In genomic region chr7:25719761-25720610, GRCm38 (mm10) we compare ENCODE assay signal across 8 mouse cellular contexts. TPM values are rescaled to one million over a fixed set of nuclear protein-coding genes. Genes with fewer than 3 reads are reported as not detected.
A peak's percentile ranks its signal among the peaks of the same experiment; 100 is the strongest.
DNase-seq lines count a peak whose midpoint lies in the region; ATAC-seq and TF ChIP-seq lines count a peak whose summit lies in the region.

No protein-coding gene starts in this region.

- H3K9ac ChIP-seq in MEL (ENCODE audit: control insufficient read depth, low read depth, low read length, poor library complexity, severe bottlenecking), result peak overlapping the region; percentile 64
- H3K9ac ChIP-seq in forebrain, embryonic 11.5 days (ENCODE audit: low read length), result no peak overlapping the region
- no peak overlapping the region for H3K9ac ChIP-seq in hindbrain, embryonic 12.5 days

- peaks cover 3% of the 10 kb centered on the region; the same call in 1 of the 2 replicates for H3K79me2 ChIP-seq in MEL (ENCODE audit: control insufficient read depth, insufficient read depth, low read length, poor library complexity)

- peak overlapping the region; percentile 88 for H3K27ac ChIP-seq in MEL (ENCODE audit: control insufficient read depth, low read depth, low read length)
- no peak overlapping the region for H3K27ac ChIP-seq in forebrain, embryonic 11.5 days (ENCODE audit: low read depth, low read length)
- no peak overlapping the region for H3K27ac ChIP-seq in hindbrain, embryonic 12.5 days

- peaks cover 9 to 26% of the 10 kb centered on the region in 2 experiments for H3K36me3 ChIP-seq in MEL (ENCODE audit: control insufficient read depth in 1 of 2, insufficient read depth in 2 of 2, low read length in 2 of 2)
- H3K36me3 ChIP-seq in forebrain, embryonic 11.5 days (ENCODE audit: control insufficient read depth, insufficient read depth, low read length), result peaks cover 31% of the 10 kb centered on the region
- H3K36me3 ChIP-seq in hindbrain, embryonic 12.5 days, result peaks cover 59% of the 10 kb centered on the region

- H3K9me3 ChIP-seq in MEL (replicated peaks; ENCODE audit: insufficient read depth, low read length), result no peaks in the 10 kb centered on the region
- no peaks in the 10 kb centered on the region for H3K9me3 ChIP-seq in forebrain, embryonic 11.5 days (ENCODE audit: control insufficient read depth, low read length)
- H3K9me3 ChIP-seq in hindbrain, embryonic 12.5 days (replicated peaks), result no peaks in the 10 kb centered on the region

- TF ChIP-seq EP300 in MEL (IDR thresholded peaks at IDR 0.05; ENCODE audit: low read depth in 1 of 2, low read length in 2 of 2), result no peak

- TF ChIP-seq CTCF in MEL (IDR thresholded peaks at IDR 0.05 in 2 of 3, conservative IDR thresholded peaks at IDR 0.05 in 1 of 3; ENCODE audit: control insufficient read depth in 1 of 3, insufficient read depth in 1 of 3, low read depth in 2 of 3, low read length in 3 of 3, poor library complexity in 1 of 3, severe bottlenecking in 1 of 3), result peak; percentile 78 to 98 (median 88)

- H3K4me2 ChIP-seq in forebrain, embryonic 11.5 days (ENCODE audit: low read depth, low read length, severe bottlenecking), result no peak overlapping the region
- H3K4me2 ChIP-seq in hindbrain, embryonic 12.5 days (replicated peaks), result peak overlapping the region; percentile 84; the same call in 1 of the 2 replicates

- TF ChIP-seq POLR2A in MEL (IDR thresholded peaks at IDR 0.05; ENCODE audit: control insufficient read depth in 1 of 2, insufficient read depth in 1 of 2, low read depth in 1 of 2, low read length in 2 of 2, poor library complexity in 1 of 2), result 0 out of 4 replicates have a peak, but pooled peaks of 1 of the 2 experiments have one; percentile 21

- peak overlapping the region in 1 of 2 experiments; percentile 42; a peak in 3 of 4 replicates for H3K4me3 ChIP-seq in MEL (ENCODE audit: control insufficient read depth in 1 of 2, insufficient read depth in 1 of 2, low read depth in 2 of 2, low read length in 2 of 2)
- H3K4me3 ChIP-seq in forebrain, embryonic 11.5 days (ENCODE audit: low read depth, low read length), result no peak overlapping the region
- H3K4me3 ChIP-seq in hindbrain, embryonic 12.5 days, result no peak overlapping the region

- DNase-seq in MEL (ENCODE audit: low read depth, low spot score), result peak; percentile 79
- DNase-seq in c-Kit-negative CD71-positive TER-119-positive erythroid progenitor cells, embryonic 14.5 days (ENCODE audit: low read depth, low spot score), result peak; percentile 65
- DNase-seq in forebrain, embryonic 11.5 days (ENCODE audit: low spot score), result peak; percentile 89
- peak; percentile 77 to 82 for DNase-seq in layer of hippocampus, postnatal 14 days (ENCODE audit: low spot score in 2 of 2)
- DNase-seq in lung, postnatal 10 days, result peak; percentile 87
- DNase-seq in retina, embryonic 14.5 days (ENCODE audit: low spot score), result peak; percentile 91
- peak; percentile 72 for DNase-seq in urinary bladder, postnatal 25 days (ENCODE audit: low spot score)

- peak; percentile 63 for TF ChIP-seq RAD21 in MEL (IDR thresholded peaks at IDR 0.05; ENCODE audit: low read depth, low read length)

- WGBS in forebrain, embryonic 11.5 days, result 62% methylated on average over 10 of the region's 10 CpGs
- 65% methylated on average over 10 of the region's 10 CpGs for WGBS in hindbrain, embryonic 12.5 days

- H3K27me3 ChIP-seq in MEL (ENCODE audit: control insufficient read depth in 1 of 2, insufficient read depth in 2 of 2, low read length in 2 of 2), result no peaks in the 10 kb centered on the region
- no peaks in the 10 kb centered on the region for H3K27me3 ChIP-seq in forebrain, embryonic 11.5 days (ENCODE audit: control insufficient read depth, insufficient read depth, low read length)
- H3K27me3 ChIP-seq in hindbrain, embryonic 12.5 days, result no peaks in the 10 kb centered on the region

- H3K4me1 ChIP-seq in MEL (ENCODE audit: control insufficient read depth in 1 of 2, insufficient read depth in 2 of 2, low read length in 2 of 2), result peaks cover 3 to 19% of the 10 kb centered on the region in 2 experiments; a peak in 3 of 4 replicates
- H3K4me1 ChIP-seq in forebrain, embryonic 11.5 days (replicated peaks; ENCODE audit: control insufficient read depth, insufficient read depth, low read length), result peaks cover 2% of the 10 kb centered on the region; the same call in 1 of the 2 replicates
- H3K4me1 ChIP-seq in hindbrain, embryonic 12.5 days, result peaks cover 16% of the 10 kb centered on the region

- ATAC-seq in forebrain, embryonic 11.5 days (replicated peaks; ENCODE audit: low FRiP score), result peak; percentile 57
- peak; percentile 39; the same call in 1 of the 2 replicates for ATAC-seq in hindbrain, embryonic 12.5 days (ENCODE audit: low FRiP score)

TF ChIP-seq in MEL, 35 proteins besides CTCF, POLR2A, EP300 and RAD21 (continues in another document):
- no peak for TF ChIP-seq MEF2A (IDR thresholded peaks at IDR 0.05; ENCODE audit: extremely low read depth, insufficient replicate concordance, low read depth, low read length, poor library complexity, severe bottlenecking)
- TF ChIP-seq TBP (IDR thresholded peaks at IDR 0.05; ENCODE audit: low read depth, low read length), result no peak
- no peak for TF ChIP-seq MAX (IDR thresholded peaks at IDR 0.05; ENCODE audit: low read length)
- no peak for TF ChIP-seq POLR2AphosphoS5 (IDR thresholded peaks at IDR 0.05; ENCODE audit: borderline replicate concordance, low read depth, low read length)
- peak; percentile 36 for TF ChIP-seq ZC3H11A (IDR thresholded peaks at IDR 0.05; ENCODE audit: low read depth, low read length)
- 0 out of 2 replicates have a peak, but pooled peaks have one; percentile 36 for TF ChIP-seq USF1 (IDR thresholded peaks at IDR 0.05; ENCODE audit: low read depth, low read length)
- no peak; the same call in 1 of the 2 replicates for TF ChIP-seq CHD2 (IDR thresholded peaks at IDR 0.05; ENCODE audit: low read length)
- TF ChIP-seq MAFK (IDR thresholded peaks at IDR 0.05; ENCODE audit: borderline replicate concordance, low read depth, low read length), result no peak
- 0 out of 2 replicates have a peak, but pooled peaks have one; percentile 15 for TF ChIP-seq ZMIZ1 (IDR thresholded peaks at IDR 0.05; ENCODE audit: low read depth, low read length)
- no peak for TF ChIP-seq ETS1 (IDR thresholded peaks at IDR 0.05; ENCODE audit: low read depth, low read length)
- TF ChIP-seq MYB (IDR thresholded peaks at IDR 0.05; ENCODE audit: low read depth, low read length), result no peak
- TF ChIP-seq ZKSCAN1 (IDR thresholded peaks at IDR 0.05; ENCODE audit: low read depth, low read length), result no peak
- no peak for TF ChIP-seq KAT2A (conservative IDR thresholded peaks at IDR 0.05; ENCODE audit: low read depth, low read length)
- no peak for TF ChIP-seq CHD1 (IDR thresholded peaks at IDR 0.05; ENCODE audit: low read depth, low read length)
- TF ChIP-seq RCOR1 (IDR thresholded peaks at IDR 0.05; ENCODE audit: low read depth, low read length), result no peak
- TF ChIP-seq SIN3A (IDR thresholded peaks at IDR 0.05; ENCODE audit: low read length), result no peak; the same call in 1 of the 2 replicates
- TF ChIP-seq ZNF384 (IDR thresholded peaks at IDR 0.05; ENCODE audit: low read depth, low read length), result peak; percentile 47; the same call in 1 of the 2 replicates
- 0 out of 2 replicates have a peak, but pooled peaks have one; percentile 13 for TF ChIP-seq HCFC1 (IDR thresholded peaks at IDR 0.05; ENCODE audit: low read depth, low read length)
- TF ChIP-seq MYC (IDR thresholded peaks at IDR 0.05; ENCODE audit: low read depth, low read length), result 0 out of 2 replicates have a peak, but pooled peaks have one; percentile 23

RNA-seq across cellular contexts. Expression of gene Ccdc97, which starts 1.1 kb away (rescaled TPM):
- total RNA-seq in MEL (2012; rRNA removed), result 8.0 and 8.4 TPM in 2 replicates
- 10 to 100 TPM in 1 of 2 experiments, not detected in 1; 39.7 TPM for polyA plus RNA-seq in MEL (2012; ENCODE audit: insufficient read depth in 1 of 2, insufficient read length in 2 of 2, low read depth in 1 of 2, low replicate concordance in 2 of 2, missing spikeins in 1 of 2)
- polyA plus RNA-seq in forebrain, embryonic 11.5 days (2014; fragmentation: Nextera tagmentation; extraction: Ambion mirVana), result 37.8 and 41.2 TPM in 2 replicates
- polyA plus RNA-seq in hindbrain, embryonic 12.5 days (2016; fragmentation: Nextera tagmentation; extraction: Ambion mirVana), result 32.8 and 36.0 TPM in 2 replicates
- 10 to 100 TPM; 50.1 to 50.5 TPM for total RNA-seq in layer of hippocampus, postnatal 14 days (2021)

RNA-seq across cellular contexts. Expression of gene Tgfb1, which starts 33.2 kb away (rescaled TPM):
- total RNA-seq in MEL (2012; rRNA removed), result 108 and 121 TPM in 2 replicates
- polyA plus RNA-seq in MEL (2012; ENCODE audit: insufficient read depth in 1 of 2, insufficient read length in 2 of 2, low read depth in 1 of 2, low replicate concordance in 2 of 2, missing spikeins in 1 of 2), result 100 to 1,000 TPM; 164 to 489 TPM
- 1.1 and 1.6 TPM in 2 replicates for polyA plus RNA-seq in forebrain, embryonic 11.5 days (2014; fragmentation: Nextera tagmentation; extraction: Ambion mirVana)
- polyA plus RNA-seq in hindbrain, embryonic 12.5 days (2016; fragmentation: Nextera tagmentation; extraction: Ambion mirVana), result 1.6 and 1.8 TPM in 2 replicates
- 1 to 10 TPM; 8.1 to 8.9 TPM for total RNA-seq in layer of hippocampus, postnatal 14 days (2021)

RNA-seq across cellular contexts. Expression of gene Hnrnpul1, which starts 34.6 kb away (rescaled TPM):
- total RNA-seq in MEL (2012; rRNA removed), result 56.1 and 57.2 TPM in 2 replicates
- 100 to 1,000 TPM; 181 to 215 TPM for polyA plus RNA-seq in MEL (2012; ENCODE audit: insufficient read depth in 1 of 2, insufficient read length in 2 of 2, low read depth in 1 of 2, low replicate concordance in 2 of 2, missing spikeins in 1 of 2)
- 83.8 and 87.5 TPM in 2 replicates for polyA plus RNA-seq in forebrain, embryonic 11.5 days (2014; fragmentation: Nextera tagmentation; extraction: Ambion mirVana)
- polyA plus RNA-seq in hindbrain, embryonic 12.5 days (2016; fragmentation: Nextera tagmentation; extraction: Ambion mirVana), result 68.6 and 76.6 TPM in 2 replicates
- 100 to 1,000 TPM; 114 to 119 TPM for total RNA-seq in layer of hippocampus, postnatal 14 days (2021)

RNA-seq across cellular contexts. Expression of gene B9d2, which starts 39.4 kb away (rescaled TPM):
- 70.4 TPM in 2 replicates for total RNA-seq in MEL (2012; rRNA removed)
- 100 to 1,000 TPM in 1 of 2 experiments, not detected in 1; 108 TPM for polyA plus RNA-seq in MEL (2012; ENCODE audit: insufficient read depth in 1 of 2, insufficient read length in 2 of 2, low read depth in 1 of 2, low replicate concordance in 2 of 2, missing spikeins in 1 of 2)
- polyA plus RNA-seq in forebrain, embryonic 11.5 days (2014; fragmentation: Nextera tagmentation; extraction: Ambion mirVana), result 30.4 and 35.1 TPM in 2 replicates
- 25.9 and 30.8 TPM in 2 replicates for polyA plus RNA-seq in hindbrain, embryonic 12.5 days (2016; fragmentation: Nextera tagmentation; extraction: Ambion mirVana)
- 10 to 100 TPM; 21.9 to 25.3 TPM for total RNA-seq in layer of hippocampus, postnatal 14 days (2021)

RNA-seq across cellular contexts. Expression of gene Tmem91, which starts 45.0 kb away (rescaled TPM):
- 0.59 and 0.89 TPM in 2 replicates for total RNA-seq in MEL (2012; rRNA removed)
- polyA plus RNA-seq in MEL (2012; ENCODE audit: insufficient read depth in 1 of 2, insufficient read length in 2 of 2, low read depth in 1 of 2, low replicate concordance in 2 of 2, missing spikeins in 1 of 2), result 1 to 10 TPM in 1 of 2 experiments, not detected in 1; 3.3 TPM
- polyA plus RNA-seq in forebrain, embryonic 11.5 days (2014; fragmentation: Nextera tagmentation; extraction: Ambion mirVana), result 2.7 and 3.2 TPM in 2 replicates
- 3.5 and 4.6 TPM in 2 replicates for polyA plus RNA-seq in hindbrain, embryonic 12.5 days (2016; fragmentation: Nextera tagmentation; extraction: Ambion mirVana)
- 10 to 100 TPM; 16.4 to 29.3 TPM for total RNA-seq in layer of hippocampus, postnatal 14 days (2021)

Comparison
In these comparisons a context has a peak if more than half of its experiments do, and no peak if none do; other contexts are left out.
1. RNA of gene Tgfb1, which starts 33.2 kb away (polyA plus RNA-seq): 164 to 489 TPM in MEL; 1.6 to 1.8 TPM in hindbrain, embryonic 12.5 days and 1.1 to 1.6 TPM in forebrain, embryonic 11.5 days; every median in the first group is over 10 times any median in the second.
2. Peak in every context shown above with its lines, with median percentiles within 50 percentile points of each other: DNase-seq.